Mouse (Mus musculus): ENCODE results near the gene Cenpi. TPM values are rescaled to one million over a fixed set of nuclear protein-coding genes. Genes with fewer than 3 reads are reported as not detected.
A peak's percentile ranks its signal among the peaks of the same experiment; 100 is the strongest.
"Not testable (repeated sequence)": the region's sequence is repeated elsewhere in the genome, so short reads cannot be mapped to it uniquely, and the experiment has no call there.

Gene Cenpi
- total and polyA plus RNA-seq, 3 experiments, result 11.6 to 40.9 (median 22.2) TPM

DNA sequence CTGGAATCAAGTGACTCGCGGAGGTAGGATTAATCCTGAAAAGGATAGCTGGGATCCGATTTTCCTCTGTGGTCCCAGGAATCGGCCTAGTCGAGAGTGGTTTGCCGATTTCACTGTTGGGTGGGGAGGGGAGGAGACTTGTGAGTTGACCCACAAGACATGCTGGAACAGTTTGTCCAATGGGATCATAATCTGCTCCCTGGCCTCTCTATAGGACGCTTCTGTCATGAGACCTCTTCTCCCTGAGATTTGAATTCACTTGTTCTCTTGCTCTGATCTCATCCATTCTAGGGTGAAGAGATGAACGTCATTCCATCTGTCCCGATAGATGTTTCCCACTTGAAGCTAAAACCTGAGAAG lies 371 bp downstream of the Cenpi start:
- Histone ChIP-seq H3K4me3 (replicated peaks in 1 of 3; ENCODE audit: low read depth in 2 of 3, low read length in 2 of 3, poor library complexity in 1 of 3) (peak overlapping the region; percentile 57 to 64 (median 60)), H3K4me2 (ENCODE audit: insufficient read depth, low read depth, poor library complexity, severe bottlenecking) (peak overlapping the region; percentile 68; the same call in 1 of the 2 replicates), H3K79me2 (replicated peaks; ENCODE audit: control insufficient read depth, extremely low read depth, insufficient read depth, poor library complexity, severe bottlenecking) (peaks cover 7% of the 10 kb centered on the region), H3K9me3 (replicated peaks; ENCODE audit: low read length) (no peaks in the 10 kb centered on the region), H3K9ac (ENCODE audit: insufficient read depth, low read depth) (peak overlapping the region; percentile 58; the same call in 1 of the 2 replicates), H3K36me3 (replicated peaks in 1 of 2; ENCODE audit: control insufficient read depth in 1 of 2, insufficient read depth in 1 of 2, low read length in 1 of 2) (peaks cover 0 to 21% of the 10 kb centered on the region in 2 experiments), H3K27me3 (replicated peaks) (no peaks in the 10 kb centered on the region), H3K27ac (ENCODE audit: insufficient read depth, low read depth) (no peak overlapping the region), H3K4me1 (ENCODE audit: control insufficient read depth in 1 of 2, insufficient read depth in 2 of 2) (0 out of 4 replicates have a peak, but pooled peaks cover 0 to 3% of the 10 kb centered on the region in 2 experiments)
- in situ Hi-C loops (cut with MboI; ENCODE audit: low pct_ligation_motif_present, low pct_unique_long_range_greater_than_20kb, low sequenced_read_pairs), result no loop called here
- DNase-seq (ENCODE audit: extremely low read depth), result peak; percentile 33
- TF ChIP-seq EP300 (IDR thresholded peaks at IDR 0.05; ENCODE audit: low read length), result no peak
- no peak for TF ChIP-seq MYC (IDR thresholded peaks at IDR 0.05; ENCODE audit: low read depth, low read length)
- no peak for TF ChIP-seq SMC3 (IDR thresholded peaks at IDR 0.05; ENCODE audit: low read depth, low read length)
- no peak for TF ChIP-seq CTCF (conservative IDR thresholded peaks at IDR 0.05 in 1 of 2, IDR thresholded peaks at IDR 0.05 in 1 of 2; ENCODE audit: low read depth in 2 of 2, low read length in 2 of 2)
- TF ChIP-seq E2F4 (IDR thresholded peaks at IDR 0.05; ENCODE audit: insufficient replicate concordance, low read depth, low read length), result no peak
- dilution Hi-C loops (cut with MboI; ENCODE audit: extremely low pct_ligation_motif_present, extremely low pct_unique_long_range_greater_than_20kb, low sequenced_read_pairs), result no loop called here

DNA sequence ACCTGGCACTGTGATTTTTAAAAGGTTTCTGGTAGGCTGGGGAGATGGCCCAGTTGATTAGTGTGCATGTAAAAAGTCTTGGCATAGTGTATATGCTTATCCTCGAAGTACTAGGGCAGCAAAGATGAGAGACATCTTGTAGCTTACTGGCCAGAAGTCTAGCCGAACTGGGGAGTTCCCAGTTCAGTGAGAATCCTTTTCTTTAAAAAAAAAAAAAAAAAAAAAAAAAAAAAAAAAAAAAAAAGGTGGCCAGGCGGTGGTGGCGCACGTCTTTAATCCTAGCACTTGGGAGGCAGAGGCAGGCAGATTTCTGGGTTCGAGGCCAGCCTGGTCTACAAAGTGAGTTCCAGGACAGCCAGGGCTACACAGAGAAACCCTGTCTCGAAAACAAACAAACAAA lies 3.3 kb downstream of the Cenpi start:
- H3K9me3 ChIP-seq (replicated peaks; ENCODE audit: low read length); H3K9ac ChIP-seq (ENCODE audit: insufficient read depth, low read depth); DNase-seq (ENCODE audit: extremely low read depth); H3K27me3 ChIP-seq (replicated peaks); H3K79me2 ChIP-seq (replicated peaks; ENCODE audit: control insufficient read depth, extremely low read depth, insufficient read depth, poor library complexity, severe bottlenecking); H3K4me2 ChIP-seq (ENCODE audit: insufficient read depth, low read depth, poor library complexity, severe bottlenecking); H3K27ac ChIP-seq (ENCODE audit: insufficient read depth, low read depth); dilution Hi-C loops (cut with MboI; ENCODE audit: extremely low pct_ligation_motif_present, extremely low pct_unique_long_range_greater_than_20kb, low sequenced_read_pairs); H3K4me1 ChIP-seq (ENCODE audit: control insufficient read depth in 1 of 2, insufficient read depth in 2 of 2); H3K4me3 ChIP-seq (replicated peaks in 1 of 3; ENCODE audit: low read depth in 2 of 3, low read length in 2 of 3, poor library complexity in 1 of 3): not testable (repeated sequence)
- H3K36me3 ChIP-seq (replicated peaks in 1 of 2; ENCODE audit: control insufficient read depth in 1 of 2, insufficient read depth in 1 of 2, low read length in 1 of 2), result peaks cover 0 to 38% of the 10 kb centered on the region in 2 experiments
- in situ Hi-C loops (cut with MboI; ENCODE audit: low pct_ligation_motif_present, low pct_unique_long_range_greater_than_20kb, low sequenced_read_pairs), result loop anchor here (5.0 kb wide), 1 partner anchor 174 kb away; no protein-coding TSS in a partner anchor

DNA sequence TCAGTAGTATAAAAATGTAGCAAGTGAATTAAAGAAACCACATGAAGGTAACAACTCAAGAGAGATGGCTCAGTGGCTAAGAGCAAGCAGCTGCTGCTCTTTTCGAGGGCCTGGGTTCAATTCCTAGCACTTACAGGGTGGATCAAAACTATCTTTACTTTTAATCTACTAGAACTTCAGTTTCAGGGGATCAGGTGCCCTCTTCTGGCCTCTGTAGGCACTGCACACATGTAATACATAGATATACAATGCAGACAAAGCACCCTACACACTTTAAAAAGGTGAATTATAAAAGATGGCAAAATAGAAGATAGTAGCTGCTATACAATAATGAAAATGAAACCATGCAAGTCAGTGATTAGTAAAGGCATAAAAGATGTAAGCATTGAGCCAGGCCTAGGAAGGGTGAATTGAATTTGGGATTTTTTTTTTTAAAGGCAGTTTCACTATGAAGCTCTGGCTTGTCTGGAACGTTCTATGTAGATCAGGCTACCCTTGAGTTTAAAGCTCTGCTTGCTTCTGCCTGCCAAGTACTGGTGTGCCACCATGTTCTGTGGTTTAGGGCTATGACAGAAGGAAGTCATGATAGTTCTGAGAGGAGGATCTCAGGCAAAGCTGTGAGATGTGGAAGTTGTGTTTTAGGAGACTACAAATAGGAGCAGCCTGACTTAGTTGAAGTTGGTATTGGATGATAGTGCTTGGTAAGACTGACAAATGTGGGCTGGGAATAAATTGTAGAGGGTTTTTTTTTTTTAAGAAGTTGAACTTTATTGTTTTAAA lies 11.5 kb downstream of the Cenpi start:
- Histone ChIP-seq H3K79me2 (replicated peaks; ENCODE audit: control insufficient read depth, extremely low read depth, insufficient read depth, poor library complexity, severe bottlenecking) (no peaks in the 10 kb centered on the region), H3K4me3 (replicated peaks in 1 of 3; ENCODE audit: low read depth in 2 of 3, low read length in 2 of 3, poor library complexity in 1 of 3) (no peak overlapping the region), H3K9ac (ENCODE audit: insufficient read depth, low read depth) (no peak overlapping the region), H3K4me1 (ENCODE audit: control insufficient read depth in 1 of 2, insufficient read depth in 2 of 2) (0 out of 4 replicates have a peak, but pooled peaks cover 0 to 2% of the 10 kb centered on the region in 2 experiments), H3K9me3 (replicated peaks; ENCODE audit: low read length) (no peaks in the 10 kb centered on the region), H3K36me3 (replicated peaks in 1 of 2; ENCODE audit: control insufficient read depth in 1 of 2, insufficient read depth in 1 of 2, low read length in 1 of 2) (peaks cover 13 to 55% of the 10 kb centered on the region in 2 experiments), H3K27me3 (replicated peaks) (no peaks in the 10 kb centered on the region), H3K27ac (ENCODE audit: insufficient read depth, low read depth) (no peak overlapping the region), H3K4me2 (ENCODE audit: insufficient read depth, low read depth, poor library complexity, severe bottlenecking) (no peak overlapping the region)
- dilution Hi-C loops (cut with MboI; ENCODE audit: extremely low pct_ligation_motif_present, extremely low pct_unique_long_range_greater_than_20kb, low sequenced_read_pairs), result no loop called here
- peak; percentile 35 for DNase-seq (ENCODE audit: extremely low read depth)
- in situ Hi-C loops (cut with MboI; ENCODE audit: low pct_ligation_motif_present, low pct_unique_long_range_greater_than_20kb, low sequenced_read_pairs), result no loop called here
- TF ChIP-seq RAD21 (IDR thresholded peaks at IDR 0.05; ENCODE audit: low read depth, low read length), result peak; percentile 52
- TF ChIP-seq NRF1 (IDR thresholded peaks at IDR 0.05; ENCODE audit: low read depth, low read length), result no peak
- no peak for TF ChIP-seq TBP (conservative IDR thresholded peaks at IDR 0.05; ENCODE audit: low read depth, low read length)
- no peak for TF ChIP-seq MYC (IDR thresholded peaks at IDR 0.05; ENCODE audit: low read depth, low read length)
- TF ChIP-seq POLR2A (IDR thresholded peaks at IDR 0.05; ENCODE audit: low read depth, low read length), result no peak
- no peak for TF ChIP-seq MEF2A (IDR thresholded peaks at IDR 0.05; ENCODE audit: borderline replicate concordance, low read depth, low read length)
- no peak for TF ChIP-seq E2F4 (IDR thresholded peaks at IDR 0.05; ENCODE audit: insufficient replicate concordance, low read depth, low read length)
- TF ChIP-seq MXI1 (IDR thresholded peaks at IDR 0.05; ENCODE audit: low read depth, low read length), result no peak
- no peak for TF ChIP-seq USF1 (IDR thresholded peaks at IDR 0.05; ENCODE audit: low read depth, low read length)
- no peak for TF ChIP-seq BHLHE40 (IDR thresholded peaks at IDR 0.05; ENCODE audit: low read depth, low read length)
- TF ChIP-seq RCOR1 (conservative IDR thresholded peaks at IDR 0.05; ENCODE audit: low read depth, low read length), result no peak
- no peak for TF ChIP-seq ZC3H11A (IDR thresholded peaks at IDR 0.05; ENCODE audit: low read depth, low read length)
- peak; percentile 45 for TF ChIP-seq SMC3 (IDR thresholded peaks at IDR 0.05; ENCODE audit: low read depth, low read length)
- TF ChIP-seq KAT2A (IDR thresholded peaks at IDR 0.05; ENCODE audit: insufficient replicate concordance, low read length), result no peak
- TF ChIP-seq CHD1 (IDR thresholded peaks at IDR 0.05; ENCODE audit: low read depth, low read length), result no peak
- peak in 1 of 2 experiments; percentile 61; a peak in 2 of 4 replicates for TF ChIP-seq CTCF (conservative IDR thresholded peaks at IDR 0.05 in 1 of 2, IDR thresholded peaks at IDR 0.05 in 1 of 2; ENCODE audit: low read depth in 2 of 2, low read length in 2 of 2)
